Mouse (Mus musculus): Measurements from ENCODE around the gene Nelfb.
"Not testable (repeated sequence)": the region's sequence is repeated elsewhere in the genome, so short reads cannot be mapped to it uniquely, and the experiment has no call there.

The Nelfb gene

GRCm38 (mm10) chr2:25211121-25211670, at the start of gene Nelfb:
Nelfb (minus strand) TSS chr2:25211489.
- DNase-seq (ENCODE audit: low spot score) = peak; percentile 95

DNA sequence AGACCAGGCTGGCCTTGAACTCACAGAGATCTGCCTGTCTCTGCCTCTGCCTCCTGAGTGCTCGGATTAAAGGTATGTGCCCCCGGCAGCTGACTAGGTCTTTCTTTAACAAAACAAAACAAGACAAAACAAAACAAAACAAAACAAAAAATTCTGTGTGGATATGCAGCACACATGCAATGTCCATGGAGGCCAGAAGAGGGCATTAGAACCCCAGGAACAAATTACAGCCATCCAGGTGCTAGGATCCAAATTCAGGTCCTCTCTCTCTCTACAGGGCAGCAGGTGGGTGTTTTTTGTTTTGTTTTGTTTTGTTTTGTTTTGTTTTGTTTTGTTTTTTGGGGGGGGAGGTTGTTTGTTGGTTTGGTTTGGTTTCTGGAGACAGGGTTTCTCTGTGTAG, 47.6 kb upstream of the Nelfb start:
- DNase-seq (ENCODE audit: low spot score) = no peak

- DNase-seq (ENCODE audit: low spot score) = not testable (repeated sequence)
Measured at GRCm38 (mm10) chr2:25257250-25257649, 46.0 kb upstream of the Nelfb start.

- DNase-seq (ENCODE audit: low spot score) = peak; percentile 55
Measured at GRCm38 (mm10) chr2:25256443-25257109, 45.3 kb upstream of the Nelfb start.

- DNase-seq (ENCODE audit: low spot score) = peak; percentile 96
Measured at GRCm38 (mm10) chr2:25255284-25255779, 44.0 kb upstream of the Nelfb start, which contains the start of gene Tmem203. Tmem203 (plus strand) TSS chr2:25255439.

DNA sequence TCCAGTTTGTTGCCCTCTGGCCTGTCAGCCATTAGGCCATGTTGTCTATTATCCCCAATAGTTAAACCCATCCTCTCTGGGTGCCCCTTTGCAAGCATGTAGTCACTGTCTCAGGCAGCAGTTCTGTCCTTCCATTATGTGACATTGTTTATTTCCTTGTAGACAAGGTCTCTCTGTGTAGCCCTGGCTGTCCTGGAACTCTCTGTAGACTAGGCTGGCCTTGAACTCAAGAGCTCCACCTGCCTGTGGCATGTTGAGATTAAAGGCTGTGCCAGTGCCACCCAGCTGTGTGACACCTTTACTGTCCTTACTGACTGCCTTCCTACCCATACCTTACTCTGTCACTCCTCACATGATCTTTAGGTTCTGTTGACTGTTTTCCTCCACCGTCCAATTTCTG, 41.0 kb upstream of the Nelfb start:
- no peak for DNase-seq (ENCODE audit: low spot score)

DNA sequence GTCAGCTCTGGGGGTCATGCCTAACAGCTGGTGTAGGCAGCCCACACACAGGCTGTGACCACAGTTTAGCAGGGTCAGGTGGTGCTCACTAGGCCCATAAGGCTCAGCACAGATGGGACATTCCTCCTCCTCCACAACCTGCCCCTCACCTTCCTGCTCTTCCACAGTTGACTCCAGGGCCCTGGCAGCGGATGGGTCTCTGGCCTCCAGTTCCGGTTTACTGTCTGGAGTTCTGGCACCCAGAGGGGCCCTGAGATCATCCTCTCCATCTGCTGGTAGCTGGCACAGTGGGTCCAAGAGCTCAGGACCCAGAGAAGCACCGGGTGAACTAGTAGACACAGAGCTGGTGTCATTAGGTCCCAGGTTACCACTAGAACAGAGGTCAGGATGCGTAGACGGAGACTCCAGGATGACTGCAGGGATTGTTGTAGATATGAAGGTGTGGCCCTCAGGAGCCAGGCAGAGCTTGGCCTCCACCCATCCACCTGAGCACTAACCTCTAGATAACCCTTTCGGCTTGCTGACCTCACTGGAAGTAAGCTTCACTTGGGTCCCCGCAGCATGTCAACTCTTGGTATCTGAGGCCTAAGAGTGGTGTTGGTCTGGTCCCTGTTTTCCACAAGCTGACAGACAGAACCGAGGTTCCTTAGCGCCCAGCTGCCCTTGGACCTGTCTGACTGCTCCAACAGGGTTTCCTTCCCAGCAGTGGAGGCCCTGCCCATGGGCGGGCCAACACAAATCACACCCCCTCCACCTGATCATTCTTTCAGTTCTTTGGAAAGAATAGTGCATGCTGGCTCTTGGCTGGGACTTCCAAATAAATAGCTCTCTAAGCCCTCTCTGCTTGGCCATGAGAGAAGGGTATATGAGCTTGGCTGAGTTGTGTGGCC, 35.1 kb upstream of the Nelfb start, which contains the start of gene AL732309.1:
TSS of gene AL732309.1 (minus strand) at position 681 of the 890 bp plus-strand sequence.
- no peak for DNase-seq (ENCODE audit: low spot score)

DNA sequence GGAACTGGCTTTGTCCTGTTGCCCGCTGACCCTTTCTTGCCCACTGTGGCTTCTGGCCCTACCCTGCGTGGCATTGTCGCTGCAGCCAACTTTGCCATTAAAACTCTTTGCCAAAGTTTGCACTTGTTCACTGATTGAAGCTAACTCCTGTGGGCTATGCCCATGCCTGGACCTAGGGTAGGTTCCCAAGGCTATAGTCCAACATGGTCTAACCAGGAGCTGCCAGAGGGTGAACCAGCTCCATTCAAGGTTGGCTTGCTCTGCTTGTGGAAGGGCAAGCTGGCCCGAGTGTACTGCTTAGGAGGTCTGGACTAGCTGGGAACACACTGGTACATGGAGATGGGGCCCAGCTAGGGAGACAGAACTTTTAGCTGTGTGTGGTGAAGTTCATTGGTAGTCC, 32.9 kb upstream of the Nelfb start:
- DNase-seq (ENCODE audit: low spot score) = no peak

GRCm38 (mm10) chr2:25243342-25243741, 32.1 kb upstream of the Nelfb start:
- no peak for DNase-seq (ENCODE audit: low spot score)

- DNase-seq (ENCODE audit: low spot score) = peak; percentile 39
Measured at GRCm38 (mm10) chr2:25242101-25242506, 30.8 kb upstream of the Nelfb start, which contains the start of the genes Rnf208 and Cysrt1. Rnf208 (plus strand) TSS chr2:25242255. Cysrt1 (minus strand) TSS chr2:25242452.

- no peak for DNase-seq (ENCODE audit: low spot score)
Measured at GRCm38 (mm10) chr2:25241438-25241775, 30.1 kb upstream of the Nelfb start.

DNA sequence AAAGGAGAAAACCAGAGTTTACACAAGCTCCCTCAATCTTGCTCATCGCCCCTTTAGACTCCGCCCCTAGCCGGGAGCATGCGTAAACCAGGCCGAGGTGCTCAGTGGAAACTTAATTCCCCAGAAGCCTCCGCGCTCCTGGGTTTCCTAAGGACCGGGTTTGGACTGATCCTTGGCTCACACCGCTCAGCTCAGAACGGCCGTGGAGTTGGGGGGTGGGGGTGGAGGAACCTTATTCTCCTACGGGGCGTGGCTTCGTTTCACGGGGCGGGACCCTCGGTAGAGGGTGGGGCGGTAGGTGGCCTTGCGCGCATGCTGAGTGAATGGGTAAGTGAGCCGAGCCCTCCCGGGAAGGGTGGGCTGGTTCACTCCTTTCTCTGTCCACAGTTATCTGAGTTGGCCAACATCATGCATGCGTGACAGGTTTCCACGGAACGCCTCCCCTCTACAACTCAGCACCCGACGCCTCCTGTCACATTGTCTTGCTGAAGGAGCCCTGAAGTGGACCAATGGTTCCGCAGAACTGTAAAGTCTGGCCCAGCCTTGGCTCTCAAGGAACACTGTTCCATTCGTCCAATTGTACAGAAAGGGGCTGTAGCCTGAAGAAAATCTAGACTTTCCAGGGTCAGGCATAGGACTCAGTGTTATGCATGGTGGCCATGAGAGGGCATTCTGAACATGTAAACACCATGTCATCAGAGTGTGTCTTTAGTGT, 29.6 kb upstream of the Nelfb start:
- peak; percentile 87 for DNase-seq (ENCODE audit: low spot score)

DNA sequence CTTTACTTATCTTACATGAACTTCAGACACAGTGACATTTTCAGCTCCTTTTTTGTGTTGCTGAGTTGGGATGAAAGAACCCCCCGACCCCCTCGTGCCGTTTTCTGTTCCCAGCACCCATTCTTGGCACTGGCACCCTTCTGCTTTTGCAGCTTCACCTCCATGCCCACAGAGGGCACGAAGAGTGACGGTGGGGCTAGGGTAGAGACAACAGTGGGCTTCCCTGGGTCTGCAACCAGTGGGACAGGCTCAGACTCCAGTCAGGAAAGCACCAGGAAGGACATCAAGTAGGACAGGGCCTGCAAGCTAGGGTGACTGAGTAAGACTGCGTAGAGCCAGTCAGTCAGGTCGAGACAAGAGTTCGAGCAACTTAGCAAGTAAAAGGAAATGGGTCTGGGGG, 29.0 kb upstream of the Nelfb start:
- DNase-seq (ENCODE audit: low spot score) = no peak

GRCm38 (mm10) chr2:25239766-25240165, 28.5 kb upstream of the Nelfb start:
- DNase-seq (ENCODE audit: low spot score) = no peak

- DNase-seq (ENCODE audit: low spot score) = no peak
Measured at GRCm38 (mm10) chr2:25238106-25238505, 26.8 kb upstream of the Nelfb start.

GRCm38 (mm10) chr2:25237522-25237921, 26.2 kb upstream of the Nelfb start:
- DNase-seq (ENCODE audit: low spot score) = no peak

GRCm38 (mm10) chr2:25236614-25237013, 25.3 kb upstream of the Nelfb start, which contains the start of gene Rnf224:
Rnf224 (minus strand) TSS chr2:25236787.
- DNase-seq (ENCODE audit: low spot score) = no peak

DNA sequence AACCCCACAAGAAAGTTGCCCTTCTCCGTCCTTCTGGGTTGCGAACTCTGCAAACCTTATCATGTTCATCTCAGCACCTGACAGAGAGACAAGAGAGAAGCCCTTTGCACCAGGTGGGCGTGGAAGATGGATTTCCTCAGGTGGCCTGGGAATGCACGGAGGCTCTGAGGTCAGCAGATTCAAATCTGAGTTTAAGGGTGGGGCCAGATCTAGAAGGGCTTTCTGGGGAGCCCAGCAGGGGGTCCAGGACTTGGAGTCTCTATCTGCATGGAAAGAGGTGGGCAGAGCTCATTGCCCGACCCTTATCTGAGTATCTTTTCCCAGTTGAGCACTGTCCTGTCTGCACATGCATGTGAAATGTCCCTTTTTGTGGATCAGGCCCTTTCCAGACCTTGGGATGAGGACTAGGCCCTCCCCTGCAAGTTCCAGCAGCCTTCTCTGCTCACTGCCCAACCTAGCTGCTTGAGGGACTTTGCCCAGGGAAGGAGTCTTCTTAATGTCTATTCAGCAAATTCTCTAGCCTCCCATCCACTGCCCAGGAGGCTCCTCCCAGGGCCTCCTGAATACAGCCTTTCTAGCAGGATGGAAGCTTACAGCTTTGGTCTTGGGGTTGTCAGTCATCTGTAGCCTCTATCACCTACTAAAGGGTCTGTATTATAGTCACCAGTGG, 23.4 kb upstream of the Nelfb start:
- DNase-seq (ENCODE audit: low spot score) = no peak

DNA sequence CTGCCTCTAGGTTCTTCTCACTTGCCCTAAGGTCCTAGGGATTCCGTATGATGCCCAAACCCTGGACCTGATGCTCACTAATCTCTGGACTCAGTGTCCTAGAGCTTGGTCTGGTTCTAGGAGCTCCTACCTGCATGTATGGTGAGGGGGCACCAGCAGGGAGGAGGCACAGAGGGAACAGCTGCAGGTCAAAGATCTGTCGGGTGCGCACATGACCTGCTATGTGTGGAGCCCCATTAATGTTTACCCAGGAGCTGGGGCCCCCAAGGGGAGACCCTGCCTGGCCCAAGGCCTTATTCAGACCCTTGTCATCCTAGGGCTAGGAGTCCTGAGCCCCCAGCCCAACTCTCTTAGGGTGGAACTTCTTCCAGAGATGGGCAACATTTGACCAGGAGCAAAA, 22.8 kb upstream of the Nelfb start, which contains the start of gene Slc34a3:
TSS of gene Slc34a3 (minus strand) at position 315 of the 400 bp plus-strand sequence.
- DNase-seq (ENCODE audit: low spot score) = no peak

GRCm38 (mm10) chr2:25233421-25233820, 22.1 kb upstream of the Nelfb start:
- DNase-seq (ENCODE audit: low spot score) = no peak

DNA sequence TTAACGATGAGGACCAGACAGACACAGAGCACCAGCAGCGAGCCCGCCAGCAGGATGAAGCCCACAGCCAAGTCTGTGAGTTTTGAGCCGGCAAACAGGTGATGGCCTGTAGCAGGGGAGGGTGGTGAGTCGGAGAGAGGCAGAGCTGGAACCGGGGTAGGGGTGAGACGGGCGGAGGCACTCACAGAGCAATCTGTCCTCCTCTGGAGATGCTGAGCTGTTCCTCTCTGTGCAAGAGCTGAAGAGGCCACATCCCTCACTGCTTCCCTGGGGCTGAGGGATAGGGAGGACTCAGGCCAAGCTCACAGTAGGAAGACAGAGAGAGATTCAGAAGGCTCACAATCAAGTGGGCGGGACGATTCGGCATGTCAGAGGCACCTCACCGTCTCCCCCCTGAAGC, 19.7 kb upstream of the Nelfb start:
- DNase-seq (ENCODE audit: low spot score) = no peak
